Mouse (Mus musculus): ENCODE data around the gene Arhgef10l. TPM values are rescaled to one million over a fixed set of nuclear protein-coding genes. Genes with fewer than 3 reads are reported as not detected.

The Arhgef10l gene
- total and polyA plus RNA-seq, 2 experiments from 2014 or later: 16.5 to 59.0 TPM

DNA sequence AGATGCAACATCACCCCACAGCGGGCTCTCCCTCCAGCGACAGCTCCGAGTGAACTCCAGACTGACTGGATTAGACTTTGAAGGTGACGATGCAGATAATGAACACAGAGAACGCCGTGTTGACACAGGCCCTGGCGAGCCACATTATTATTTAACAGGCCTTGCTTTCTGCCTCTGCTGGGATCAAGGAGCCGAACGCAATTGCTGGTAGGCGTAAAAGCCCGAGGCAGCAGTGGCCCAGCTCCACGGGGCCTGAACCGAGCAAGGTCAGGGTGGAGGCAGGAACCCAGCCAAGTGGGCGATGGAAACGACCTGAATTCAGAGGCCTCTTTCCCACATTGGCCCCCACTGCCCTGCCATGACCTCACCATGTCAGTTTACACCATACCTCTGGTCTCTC, 133.5 kb downstream of the Arhgef10l start:
- Histone ChIP-seq H3K4me3 (ENCODE audit: low read depth, low read length) (no peak overlapping the region), H3K9me3 (ENCODE audit: low read length) (no peaks in the 10 kb centered on the region), H3K9ac (no peak overlapping the region), H3K36me3 (ENCODE audit: insufficient read depth) (peaks cover 31% of the 10 kb centered on the region), H3K4me1 (ENCODE audit: insufficient read depth) (peaks cover 8% of the 10 kb centered on the region; the same call in 1 of the 2 replicates), H3K4me2 (ENCODE audit: low read depth) (no peak overlapping the region), H3K27ac (ENCODE audit: low read depth, low read length) (no peak overlapping the region), H3K27me3 (ENCODE audit: insufficient read depth, low read length) (no peaks in the 10 kb centered on the region)
- DNase-seq: no peak
- no peak for TF ChIP-seq CTCF (IDR thresholded peaks at IDR 0.05; ENCODE audit: low read depth)
- ATAC-seq: no peak
- 29% methylated on average over 15 of the region's 15 CpGs for WGBS

DNA sequence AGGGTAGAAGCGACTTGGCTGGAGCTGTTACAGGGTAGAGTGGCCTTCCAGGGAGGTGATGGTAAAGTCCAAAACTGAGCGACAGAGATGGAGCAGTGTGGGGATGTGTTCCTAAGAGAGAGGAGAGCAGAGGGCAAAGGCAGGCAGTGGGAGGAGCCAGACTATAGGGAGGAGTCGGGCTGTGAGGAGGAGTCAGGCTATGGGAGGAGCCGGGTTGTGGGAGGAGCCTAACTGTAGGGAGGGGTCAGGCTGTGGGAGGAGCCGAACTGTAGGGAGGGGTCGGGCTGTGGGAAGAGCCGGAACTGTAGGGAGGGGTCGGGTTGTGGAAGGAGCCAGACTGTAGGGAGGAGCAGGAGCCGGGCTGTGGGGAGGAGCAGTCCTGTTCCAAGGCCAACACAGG, 134.8 kb downstream of the Arhgef10l start:
- peaks cover 8% of the 10 kb centered on the region; the same call in 1 of the 2 replicates for H3K4me1 ChIP-seq (ENCODE audit: insufficient read depth)
- ATAC-seq: no peak
- WGBS: 46% methylated on average over 9 of the region's 9 CpGs

DNA sequence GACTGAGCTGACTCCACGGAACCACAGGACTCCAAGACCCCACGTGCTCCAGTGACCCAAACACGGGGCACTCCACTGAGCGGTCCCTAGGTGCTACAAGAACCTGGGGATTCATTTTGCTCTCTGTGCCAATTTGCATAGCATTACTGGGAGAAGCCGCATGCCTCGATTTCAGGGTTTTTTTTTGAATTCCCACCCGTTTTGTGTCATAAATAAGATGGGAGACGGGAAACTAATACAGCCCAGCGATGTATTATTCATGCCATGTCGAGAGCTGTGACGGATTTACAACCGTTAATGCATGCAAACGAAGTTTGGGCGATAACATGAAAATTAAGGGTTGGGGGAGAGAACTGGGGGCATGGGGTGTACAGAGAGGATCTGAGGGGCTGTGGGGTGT, 136.1 kb downstream of the Arhgef10l start:
- H3K4me1 ChIP-seq (ENCODE audit: insufficient read depth): peaks cover 8% of the 10 kb centered on the region; the same call in 1 of the 2 replicates
- H3K36me3 ChIP-seq (ENCODE audit: insufficient read depth): peaks cover 17% of the 10 kb centered on the region
- 33% methylated on average over 14 of the region's 14 CpGs for WGBS
- no peak overlapping the region for H3K4me2 ChIP-seq (ENCODE audit: low read depth)
- H3K4me3 ChIP-seq (ENCODE audit: low read depth, low read length): no peak overlapping the region
- no peak overlapping the region for H3K9ac ChIP-seq
- no peaks in the 10 kb centered on the region for H3K9me3 ChIP-seq (ENCODE audit: low read length)
- no peak for TF ChIP-seq CTCF (IDR thresholded peaks at IDR 0.05; ENCODE audit: low read depth)
- ATAC-seq (no peak), DNase-seq (peak; percentile 24)
- H3K27ac ChIP-seq (ENCODE audit: low read depth, low read length): no peak overlapping the region
- no peaks in the 10 kb centered on the region for H3K27me3 ChIP-seq (ENCODE audit: insufficient read depth, low read length)

More for the DNA sequence above, 134.8 kb downstream of the Arhgef10l start:
- Histone ChIP-seq H3K36me3 (ENCODE audit: insufficient read depth) (peaks cover 24% of the 10 kb centered on the region), H3K9ac (no peak overlapping the region), H3K27me3 (ENCODE audit: insufficient read depth, low read length) (no peaks in the 10 kb centered on the region), H3K27ac (ENCODE audit: low read depth, low read length) (no peak overlapping the region), H3K4me3 (ENCODE audit: low read depth, low read length) (no peak overlapping the region), H3K9me3 (ENCODE audit: low read length) (no peaks in the 10 kb centered on the region), H3K4me2 (ENCODE audit: low read depth) (no peak overlapping the region)
- DNase-seq: no peak
- no peak for TF ChIP-seq CTCF (IDR thresholded peaks at IDR 0.05; ENCODE audit: low read depth)

DNA sequence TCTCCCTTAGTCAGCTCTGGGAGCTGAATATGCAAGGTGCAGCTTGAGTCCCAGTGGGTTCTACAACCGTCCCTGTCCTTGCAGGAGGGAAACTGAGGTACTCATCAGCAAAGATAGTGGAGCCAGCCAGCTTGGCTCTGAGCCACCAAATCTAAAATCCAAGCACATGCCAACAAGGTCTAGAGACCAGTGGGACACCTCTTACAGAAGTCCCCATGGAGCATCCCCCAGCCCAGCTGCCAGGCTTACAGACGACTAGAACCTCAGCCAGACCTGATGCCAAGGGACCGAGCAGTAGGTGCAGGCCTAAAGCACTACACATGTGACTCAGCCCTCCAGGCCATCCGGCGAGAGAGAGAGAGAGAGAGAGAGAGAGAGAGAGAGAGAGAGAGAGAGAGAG, 137.4 kb downstream of the Arhgef10l start:
- peaks cover 8% of the 10 kb centered on the region; the same call in 1 of the 2 replicates for H3K4me1 ChIP-seq (ENCODE audit: insufficient read depth)
- no peak for ATAC-seq
- no peak for TF ChIP-seq CTCF (IDR thresholded peaks at IDR 0.05; ENCODE audit: low read depth)
- H3K9me3 ChIP-seq (ENCODE audit: low read length): no peaks in the 10 kb centered on the region
- no peak for DNase-seq
- no peak overlapping the region for H3K9ac ChIP-seq
- no peak overlapping the region for H3K4me3 ChIP-seq (ENCODE audit: low read depth, low read length)
- H3K36me3 ChIP-seq (ENCODE audit: insufficient read depth): peaks cover 16% of the 10 kb centered on the region
- H3K27ac ChIP-seq (ENCODE audit: low read depth, low read length): no peak overlapping the region
- no peaks in the 10 kb centered on the region for H3K27me3 ChIP-seq (ENCODE audit: insufficient read depth, low read length)
- WGBS: 74% methylated on average over 3 of the region's 5 CpGs
- no peak overlapping the region for H3K4me2 ChIP-seq (ENCODE audit: low read depth)

DNA sequence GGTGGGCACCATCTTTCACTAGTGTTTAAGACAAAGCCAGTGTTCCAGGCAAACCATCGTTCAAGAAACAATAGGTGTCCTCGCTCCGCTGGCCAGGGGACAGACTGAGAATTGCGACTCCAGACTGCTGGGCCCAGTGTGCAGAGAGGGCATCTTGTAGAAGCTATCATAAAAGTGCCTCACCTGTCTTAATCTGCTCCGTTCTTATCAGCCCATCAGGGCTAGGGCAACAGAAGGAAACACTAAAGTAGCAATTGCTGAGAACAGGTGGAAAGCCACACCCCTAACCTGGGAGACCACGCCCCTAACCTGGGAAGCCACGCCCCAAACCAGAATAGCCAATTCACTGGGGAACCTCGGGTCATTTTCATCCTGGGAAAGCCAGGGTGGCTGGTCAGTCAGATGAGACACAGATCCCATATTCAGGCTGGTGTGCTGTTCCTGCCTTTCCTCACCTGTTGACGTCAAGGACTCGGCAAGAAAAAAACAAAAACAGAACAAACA, 140.1 kb downstream of the Arhgef10l start:
- no peak overlapping the region for H3K4me2 ChIP-seq (ENCODE audit: low read depth)
- H3K27ac ChIP-seq (ENCODE audit: low read depth, low read length): no peak overlapping the region
- ATAC-seq: no peak
- WGBS: 69% methylated on average over 10 of the region's 10 CpGs
- H3K36me3 ChIP-seq (ENCODE audit: insufficient read depth): peaks cover 12% of the 10 kb centered on the region
- no peak overlapping the region for H3K9ac ChIP-seq
- TF ChIP-seq CTCF (IDR thresholded peaks at IDR 0.05; ENCODE audit: low read depth): no peak
- no peak overlapping the region for H3K4me3 ChIP-seq (ENCODE audit: low read depth, low read length)
- H3K4me1 ChIP-seq (ENCODE audit: insufficient read depth): peaks cover 4% of the 10 kb centered on the region; the same call in 1 of the 2 replicates
- no peaks in the 10 kb centered on the region for H3K27me3 ChIP-seq (ENCODE audit: insufficient read depth, low read length)
- H3K9me3 ChIP-seq (ENCODE audit: low read length): no peaks in the 10 kb centered on the region
- DNase-seq: no peak

DNA sequence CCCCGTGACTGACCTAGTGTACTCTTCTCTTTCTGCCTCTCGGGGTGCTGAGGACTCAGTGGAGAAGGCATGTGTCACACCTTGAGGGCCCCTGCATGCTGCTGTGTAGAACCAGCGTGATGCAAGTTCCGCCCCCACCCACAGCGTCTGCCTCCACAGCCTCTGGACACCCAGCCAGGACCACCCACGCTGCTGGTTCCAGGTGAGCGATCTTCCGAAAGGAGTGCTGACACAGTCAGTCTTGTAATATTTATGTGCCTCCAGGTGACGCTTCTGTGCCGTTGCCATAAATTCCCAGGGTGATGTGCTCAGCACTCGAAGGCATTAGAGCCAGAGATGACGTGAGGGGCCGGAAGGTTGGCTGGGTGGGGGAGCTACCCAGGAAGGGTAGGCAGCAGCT, 140.9 kb downstream of the Arhgef10l start:
- H3K4me1 ChIP-seq (ENCODE audit: insufficient read depth): peaks cover under 1% of the 10 kb centered on the region; the same call in 1 of the 2 replicates
- TF ChIP-seq CTCF (IDR thresholded peaks at IDR 0.05; ENCODE audit: low read depth): no peak
- H3K4me3 ChIP-seq (ENCODE audit: low read depth, low read length): no peak overlapping the region
- H3K9me3 ChIP-seq (ENCODE audit: low read length): no peaks in the 10 kb centered on the region
- peaks cover 15% of the 10 kb centered on the region for H3K36me3 ChIP-seq (ENCODE audit: insufficient read depth)
- DNase-seq (no peak), ATAC-seq (no peak)
- no peak overlapping the region for H3K9ac ChIP-seq
- 84% methylated on average over 13 of the region's 13 CpGs for WGBS
- H3K27me3 ChIP-seq (ENCODE audit: insufficient read depth, low read length): no peaks in the 10 kb centered on the region
- no peak overlapping the region for H3K27ac ChIP-seq (ENCODE audit: low read depth, low read length)
- no peak overlapping the region for H3K4me2 ChIP-seq (ENCODE audit: low read depth)

DNA sequence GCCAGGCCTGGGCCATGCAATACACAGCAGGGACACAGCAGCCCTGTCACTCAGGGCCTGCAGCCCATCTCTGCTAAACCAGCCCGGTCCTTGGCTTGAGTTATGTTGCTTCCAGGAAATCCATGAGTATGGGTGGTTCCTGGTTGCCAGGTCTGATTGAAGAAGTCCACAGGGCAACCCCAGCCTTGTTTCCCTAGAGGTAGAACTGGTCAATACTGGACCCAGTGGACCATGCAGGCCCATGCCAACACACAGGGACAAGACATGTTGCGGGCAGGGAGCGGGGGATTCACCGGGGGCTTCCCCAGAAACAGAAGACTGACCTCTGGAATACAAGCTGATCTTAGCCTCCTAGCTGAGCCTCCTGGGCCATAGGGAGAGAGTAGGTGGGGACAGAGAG, 142.9 kb downstream of the Arhgef10l start:
- TF ChIP-seq CTCF (IDR thresholded peaks at IDR 0.05; ENCODE audit: low read depth): no peak
- Histone ChIP-seq H3K27ac (ENCODE audit: low read depth, low read length) (no peak overlapping the region), H3K27me3 (ENCODE audit: insufficient read depth, low read length) (no peaks in the 10 kb centered on the region), H3K4me3 (ENCODE audit: low read depth, low read length) (no peak overlapping the region), H3K9ac (no peak overlapping the region), H3K4me1 (ENCODE audit: insufficient read depth) (no peaks in the 10 kb centered on the region), H3K36me3 (ENCODE audit: insufficient read depth) (peaks cover 23% of the 10 kb centered on the region), H3K9me3 (ENCODE audit: low read length) (no peaks in the 10 kb centered on the region), H3K4me2 (ENCODE audit: low read depth) (no peak overlapping the region)
- no peak for DNase-seq
- ATAC-seq: no peak
- 96% methylated on average over 4 of the region's 4 CpGs for WGBS

Data from forebrain, postnatal 0 days (tissue).